Mouse (Mus musculus) CD4-positive, CD25-positive, alpha-beta regulatory T cell, adult 9 weeks (primary cell): ENCODE results near the gene Cdca5. TPM values are rescaled to one million over a fixed set of nuclear protein-coding genes. Genes with fewer than 3 reads are reported as not detected.

Source experiments
- polyA plus RNA-seq: library from polyadenylated mRNA; unstranded; fragments of 100-300 nt; shearing (Covaris generic); gene quantifications from one replicate; pipeline ENCODE4 v1.2.1, GENCODE M21; 2017

Cdca5 gene
- polyA plus RNA-seq, 1 experiment from 2014 or later = 3.9 TPM

Other genes starting within 250 kb of the Cdca5 start
- gene Frmd8, start 209.7 kb upstream of the Cdca5 start, polyA plus RNA-seq = 335 TPM
- gene Slc25a45, start 207.2 kb upstream of the Cdca5 start, polyA plus RNA-seq = 44.8 TPM
- gene Tigd3, start 190.8 kb upstream of the Cdca5 start, polyA plus RNA-seq = 0.36 TPM
- 210 TPM for gene Dpf2, start 172.0 kb upstream of the Cdca5 start, polyA plus RNA-seq
- 0.14 TPM for gene Cdc42ep2, start 160.2 kb upstream of the Cdca5 start, polyA plus RNA-seq
- 57.4 TPM for gene Pola2, start 120.8 kb upstream of the Cdca5 start, polyA plus RNA-seq
- gene Slc22a20, start 98.8 kb upstream of the Cdca5 start, polyA plus RNA-seq = not detected
- gene Capn1, start 69.1 kb upstream of the Cdca5 start, polyA plus RNA-seq = 84.5 TPM
- 51.3 TPM for gene Syvn1, start 38.4 kb upstream of the Cdca5 start, polyA plus RNA-seq
- gene Mrpl49, start 27.2 kb upstream of the Cdca5 start, polyA plus RNA-seq = 61.3 TPM
- gene Fau, start 27.1 kb upstream of the Cdca5 start, polyA plus RNA-seq = 1,170 TPM
- 5.8 TPM for gene Znhit2, start 23.8 kb upstream of the Cdca5 start, polyA plus RNA-seq
- gene Tm7sf2, start 16.6 kb upstream of the Cdca5 start, polyA plus RNA-seq = 15.6 TPM
- 73.4 TPM for gene Vps51, start 7.8 kb upstream of the Cdca5 start, polyA plus RNA-seq
- gene Tmem262, start 5.0 kb upstream of the Cdca5 start, polyA plus RNA-seq = not detected
- gene Gm28374, start 2.7 kb upstream of the Cdca5 start, polyA plus RNA-seq = 1.7 TPM
- gene Zfpl1, start within 50 bp of the Cdca5 start, polyA plus RNA-seq = 47.2 TPM
- gene AC131692.1, start 9.4 kb downstream of the Cdca5 start, polyA plus RNA-seq = not detected
- not detected for gene Naaladl1, start 20.8 kb downstream of the Cdca5 start, polyA plus RNA-seq
- gene Sac3d1, start 33.7 kb downstream of the Cdca5 start, polyA plus RNA-seq = 1.5 TPM
- gene Snx15, start 43.3 kb downstream of the Cdca5 start, polyA plus RNA-seq = 42.8 TPM
- gene Batf2, start 56.0 kb downstream of the Cdca5 start, polyA plus RNA-seq = not detected
- 28.6 TPM for gene Arl2, start 56.6 kb downstream of the Cdca5 start, polyA plus RNA-seq
- gene Majin, start 99.4 kb downstream of the Cdca5 start, polyA plus RNA-seq = not detected
- gene Gpha2, start 141.4 kb downstream of the Cdca5 start, polyA plus RNA-seq = not detected
- 6.7 TPM for gene Ppp2r5b, start 150.9 kb downstream of the Cdca5 start, polyA plus RNA-seq
- 42.5 TPM for gene Atg2a, start 156.7 kb downstream of the Cdca5 start, polyA plus RNA-seq
- 8.5 TPM for gene Ehd1, start 191.7 kb downstream of the Cdca5 start, polyA plus RNA-seq
- gene Cdc42bpg, start 221.5 kb downstream of the Cdca5 start, polyA plus RNA-seq = 0.10 TPM
- 58.3 TPM for gene Men1, start 250.0 kb downstream of the Cdca5 start, polyA plus RNA-seq